ENCODE assay signal across 18 mouse cellular contexts in the genomic region with DNA sequence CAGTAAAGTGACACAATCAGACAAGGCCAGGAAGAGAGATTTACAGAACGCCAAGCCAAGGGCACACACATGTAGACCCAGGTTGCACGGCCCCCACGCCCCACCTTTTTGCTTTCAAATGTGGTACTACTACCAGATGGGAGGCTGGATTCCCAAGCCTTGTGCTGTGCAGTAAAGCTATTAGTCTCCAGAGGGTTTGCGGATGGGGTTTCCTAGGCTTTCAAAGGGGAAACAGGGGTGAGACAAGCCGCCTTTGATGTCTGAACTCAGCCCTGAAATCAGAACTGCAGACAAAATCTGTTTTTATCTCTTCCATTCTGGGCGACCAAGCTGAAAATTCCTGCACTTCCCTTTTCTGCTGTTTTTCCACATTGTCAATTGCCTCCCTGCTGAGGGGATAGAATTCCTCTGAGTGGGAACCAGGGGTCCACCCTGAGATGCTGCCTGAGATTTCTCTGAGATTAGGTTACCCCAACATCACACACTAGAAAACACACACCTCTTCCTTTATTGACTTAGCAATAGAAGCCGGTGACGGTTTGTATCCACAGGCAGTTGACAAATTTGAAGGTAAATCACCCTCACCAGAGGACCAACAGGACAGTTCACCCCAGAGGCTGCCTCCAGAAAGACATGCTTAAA. TPM values are rescaled to one million over a fixed set of nuclear protein-coding genes. Genes with fewer than 3 reads are reported as not detected.
A peak's percentile ranks its signal among the peaks of the same experiment; 100 is the strongest.
DNase-seq lines count a peak whose midpoint lies in the region; ATAC-seq and TF ChIP-seq lines count a peak whose summit lies in the region.
"Had no signal": no experiment of that assay in that cellular context is flagged by ENCODE, and none has a peak within 500 bp of the region (broad histone marks: within the 10 kb centered on the region; RNA-seq: fewer than 3 reads in every experiment).

No protein-coding gene starts in this region.

- H3K27me3 ChIP-seq in kidney, postnatal 0 days (ENCODE audit: insufficient read depth, low read length) = no peaks in the 10 kb centered on the region
- no peaks in the 10 kb centered on the region for H3K27me3 ChIP-seq in intestine, postnatal 0 days (replicated peaks; ENCODE audit: control insufficient read depth, insufficient read depth, low read length)
- H3K27me3 ChIP-seq in stomach, postnatal 0 days (ENCODE audit: control insufficient read depth, insufficient read depth, low read length) = no peaks in the 10 kb centered on the region
- H3K27me3 ChIP-seq: intestine, embryonic 15.5 days; limb, embryonic 13.5 days; liver, embryonic 13.5 days; midbrain, embryonic 12.5 days; neural tube, embryonic 15.5 days had no signal

- TF ChIP-seq POLR2A in cortical plate, adult 2 months (IDR thresholded peaks at IDR 0.05; ENCODE audit: extremely low read depth, insufficient read depth, low read length) = no peak

- DNase-seq in gastrocnemius, adult 2 months = no peak
- DNase-seq in gastrocnemius, adult 18-20 months (ENCODE audit: low spot score) = no peak
- peak; percentile 86 for DNase-seq in kidney, postnatal 0 days (ENCODE audit: low spot score)
- DNase-seq in kidney, postnatal 10 days = no peak
- peak; percentile 43 for DNase-seq in embryo, embryonic 10.5 days (ENCODE audit: low spot score)
- DNase-seq in stomach, postnatal 0 days (ENCODE audit: low spot score) = no peak
- DNase-seq: cerebellum, adult 2 months; kidney, postnatal 36 days; liver, embryonic 13.5 days; lung, embryonic 14.5 days; lung, postnatal 4 days; thymus, adult 2 months had no signal

- TF ChIP-seq EP300 in stomach, postnatal 0 days (optimal IDR thresholded peaks at IDR 0.05) = no peak

- intact Hi-C loops in gastrocnemius, adult 2 months (cut with DNase I) = no loop called here

- no peaks in the 10 kb centered on the region for H3K36me3 ChIP-seq in kidney, postnatal 0 days (ENCODE audit: insufficient read depth, low read length)
- H3K36me3 ChIP-seq in intestine, postnatal 0 days (ENCODE audit: control insufficient read depth, insufficient read depth) = no peaks in the 10 kb centered on the region
- H3K36me3 ChIP-seq in stomach, postnatal 0 days (ENCODE audit: control insufficient read depth, insufficient read depth, low read length) = no peaks in the 10 kb centered on the region
- H3K36me3 ChIP-seq: intestine, embryonic 15.5 days; liver, embryonic 13.5 days; midbrain, embryonic 12.5 days; neural tube, embryonic 15.5 days had no signal

- WGBS in kidney, postnatal 0 days = 39% methylated on average over 8 of the region's 8 CpGs
- WGBS in intestine, postnatal 0 days = 74% methylated on average over 8 of the region's 8 CpGs
- WGBS in stomach, postnatal 0 days = 72% methylated on average over 8 of the region's 8 CpGs

- no peak overlapping the region for H3K4me2 ChIP-seq in kidney, postnatal 0 days (ENCODE audit: low read length)
- no peak overlapping the region for H3K4me2 ChIP-seq in intestine, postnatal 0 days (replicated peaks; ENCODE audit: low read depth)
- H3K4me2 ChIP-seq in stomach, postnatal 0 days (replicated peaks; ENCODE audit: low read depth) = no peak overlapping the region
- H3K4me2 ChIP-seq: intestine, embryonic 15.5 days; limb, embryonic 13.5 days; liver, embryonic 13.5 days; lung, embryonic 14.5 days; midbrain, embryonic 12.5 days; neural tube, embryonic 15.5 days had no signal

- no peak overlapping the region for H3K4me3 ChIP-seq in gastrocnemius, adult 2 months
- H3K4me3 ChIP-seq in kidney, postnatal 0 days (replicated peaks; ENCODE audit: low read depth, low read length) = no peak overlapping the region
- H3K4me3 ChIP-seq in cortical plate, adult 2 months (ENCODE audit: insufficient read depth, low read length) = no peak overlapping the region
- H3K4me3 ChIP-seq in intestine, postnatal 0 days (ENCODE audit: low read depth, low read length) = no peak overlapping the region
- H3K4me3 ChIP-seq in stomach, postnatal 0 days (ENCODE audit: low read depth, low read length) = no peak overlapping the region
- H3K4me3 ChIP-seq: intestine, embryonic 15.5 days; limb, embryonic 13.5 days; liver, embryonic 13.5 days; midbrain, embryonic 12.5 days; neural tube, embryonic 15.5 days had no signal

- peaks cover 12% of the 10 kb centered on the region; the same call in 1 of the 2 replicates for H3K4me1 ChIP-seq in kidney, postnatal 0 days (replicated peaks; ENCODE audit: insufficient read depth, low read length)
- H3K4me1 ChIP-seq in cortical plate, adult 2 months (ENCODE audit: control insufficient read depth, insufficient read depth, low read length) = peaks cover 25% of the 10 kb centered on the region
- H3K4me1 ChIP-seq in intestine, postnatal 0 days (replicated peaks; ENCODE audit: control insufficient read depth, insufficient read depth, low read length) = no peaks in the 10 kb centered on the region
- no peaks in the 10 kb centered on the region for H3K4me1 ChIP-seq in stomach, postnatal 0 days (replicated peaks; ENCODE audit: control insufficient read depth, insufficient read depth)
- H3K4me1 ChIP-seq: intestine, embryonic 15.5 days; liver, embryonic 13.5 days had no signal

- H3K9me3 ChIP-seq in kidney, postnatal 0 days (replicated peaks; ENCODE audit: low read length) = no peaks in the 10 kb centered on the region
- no peaks in the 10 kb centered on the region for H3K9me3 ChIP-seq in intestine, postnatal 0 days (ENCODE audit: control insufficient read depth)
- no peaks in the 10 kb centered on the region for H3K9me3 ChIP-seq in stomach, postnatal 0 days (ENCODE audit: control insufficient read depth, low read length)
- H3K9me3 ChIP-seq: intestine, embryonic 15.5 days; limb, embryonic 13.5 days; liver, embryonic 13.5 days; midbrain, embryonic 12.5 days; neural tube, embryonic 15.5 days had no signal

- H3K9ac ChIP-seq in kidney, postnatal 0 days (ENCODE audit: low read depth, low read length) = no peak overlapping the region
- H3K9ac ChIP-seq in intestine, postnatal 0 days (ENCODE audit: low read depth, low read length) = no peak overlapping the region
- H3K9ac ChIP-seq in stomach, postnatal 0 days (ENCODE audit: low read length) = no peak overlapping the region
- H3K9ac ChIP-seq: intestine, embryonic 15.5 days; limb, embryonic 13.5 days; liver, embryonic 13.5 days; lung, embryonic 14.5 days; midbrain, embryonic 12.5 days; neural tube, embryonic 15.5 days had no signal

- peak; percentile 71 for ATAC-seq in kidney, postnatal 0 days (replicated peaks; ENCODE audit: low FRiP score, low read depth)
- no peak for ATAC-seq in intestine, postnatal 0 days
- no peak for ATAC-seq in stomach, postnatal 0 days (ENCODE audit: low FRiP score, low TSS enrichment)
- ATAC-seq: intestine, embryonic 15.5 days had no signal

- no peak for TF ChIP-seq CTCF in gastrocnemius, adult 2 months (IDR thresholded peaks at IDR 0.05)
- TF ChIP-seq CTCF in kidney, postnatal 0 days (IDR thresholded peaks at IDR 0.05; ENCODE audit: low read depth) = no peak
- no peak for TF ChIP-seq CTCF in cortical plate, adult 2 months (IDR thresholded peaks at IDR 0.05; ENCODE audit: extremely low read depth, insufficient read depth, low read length)
- no peak for TF ChIP-seq CTCF in intestine, postnatal 0 days (IDR thresholded peaks at IDR 0.05; ENCODE audit: low read depth)
- TF ChIP-seq CTCF in stomach, postnatal 0 days (IDR thresholded peaks at IDR 0.05; ENCODE audit: low read depth) = no peak

- H3K27ac ChIP-seq in gastrocnemius, adult 2 months = peak overlapping the region; percentile 28
- no peak overlapping the region for H3K27ac ChIP-seq in kidney, postnatal 0 days
- H3K27ac ChIP-seq in cortical plate, adult 2 months (ENCODE audit: insufficient read depth, low read length) = peak overlapping the region; percentile 53; the same call in 1 of the 2 replicates
- H3K27ac ChIP-seq in intestine, postnatal 0 days (ENCODE audit: low read depth, low read length) = no peak overlapping the region
- no peak overlapping the region for H3K27ac ChIP-seq in stomach, postnatal 0 days (replicated peaks)
- H3K27ac ChIP-seq: intestine, embryonic 15.5 days; limb, embryonic 13.5 days; liver, embryonic 13.5 days; midbrain, embryonic 12.5 days; neural tube, embryonic 15.5 days had no signal

RNA-seq across cellular contexts. Expression of a gene that starts 35.1 kb away (rescaled TPM):
- total RNA-seq in gastrocnemius, adult 2 months (2021) = 10 to 100 TPM; 21.4 to 31.0 TPM
- 10 to 100 TPM; 25.0 to 28.4 TPM for total RNA-seq in gastrocnemius, adult 18-20 months (2021)
- polyA plus RNA-seq in kidney, postnatal 0 days (2015; fragmentation: Nextera tagmentation; extraction: Ambion mirVana) = 2.3 and 2.4 TPM in 2 replicates
- 39.2 and 43.7 TPM in 2 replicates for polyA plus RNA-seq in cortical plate, adult 2 months (2012; rRNA removed)
- polyA plus RNA-seq in intestine, postnatal 0 days (2015; fragmentation: Nextera tagmentation; extraction: Ambion mirVana) = 0.37 and 0.55 TPM in 2 replicates
- polyA plus RNA-seq in stomach, postnatal 0 days (2015; fragmentation: Nextera tagmentation; extraction: Ambion mirVana) = 0.35 and 0.40 TPM in 2 replicates

Comparison
In these comparisons a context has a peak if more than half of its experiments do, and no peak if none do; other contexts are left out.
1. DNase-seq: peak in kidney, postnatal 0 days (single experiment) and embryo, embryonic 10.5 days (single experiment); none in gastrocnemius, adult 2 months (single experiment), gastrocnemius, adult 18-20 months (single experiment), kidney, postnatal 10 days (single experiment) and stomach, postnatal 0 days (single experiment).
2. H3K27ac ChIP-seq: peak in gastrocnemius, adult 2 months (single experiment) and cortical plate, adult 2 months (single experiment); none in kidney, postnatal 0 days (single experiment), intestine, postnatal 0 days (single experiment) and stomach, postnatal 0 days (single experiment).
3. RNA of a gene that starts 35.1 kb away (polyA plus RNA-seq): 39.2 to 43.7 TPM in cortical plate, adult 2 months; 2.3 to 2.4 TPM in kidney, postnatal 0 days, 0.35 to 0.40 TPM in stomach, postnatal 0 days and 0.37 to 0.55 TPM in intestine, postnatal 0 days; every median in the first group is over 10 times any median in the second.